Mouse (Mus musculus) naive thymus-derived CD4-positive, alpha-beta T cell, adult 5 months (primary cell): ENCODE measurements around the gene A530032D15Rik. TPM values are rescaled to one million over a fixed set of nuclear protein-coding genes. Genes with fewer than 3 reads are reported as not detected.

Experiments used
- polyA plus RNA-seq: library from polyadenylated mRNA; unstranded; fragments of 100-300 nt; shearing (Covaris generic); gene quantifications from one replicate; pipeline ENCODE4 v1.2.1, GENCODE M21; 2017

The A530032D15Rik gene
- polyA plus RNA-seq, result not detected

DNA sequence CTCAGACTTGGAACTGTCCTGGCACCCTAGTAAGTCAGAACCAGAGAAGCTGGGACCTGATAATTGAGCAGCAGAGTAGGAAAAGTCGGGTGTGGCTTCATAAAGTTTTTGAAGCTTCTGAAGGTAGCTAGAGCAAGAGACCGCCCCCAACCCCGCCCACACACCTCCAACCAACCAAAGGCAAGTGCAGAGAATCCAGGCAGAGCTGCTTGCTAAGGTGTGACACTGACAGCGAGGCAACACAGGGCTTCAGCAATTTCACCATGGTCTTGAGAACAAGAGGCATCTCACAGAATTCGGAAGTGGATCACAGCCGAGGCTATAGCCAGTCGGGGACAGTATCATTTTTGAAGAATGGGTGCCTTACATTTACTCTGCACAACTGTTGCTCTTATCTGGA lies at the start of gene A530032D15Rik:
A530032D15Rik (minus strand) TSS at position 101 of the 400 bp plus-strand sequence.

DNA sequence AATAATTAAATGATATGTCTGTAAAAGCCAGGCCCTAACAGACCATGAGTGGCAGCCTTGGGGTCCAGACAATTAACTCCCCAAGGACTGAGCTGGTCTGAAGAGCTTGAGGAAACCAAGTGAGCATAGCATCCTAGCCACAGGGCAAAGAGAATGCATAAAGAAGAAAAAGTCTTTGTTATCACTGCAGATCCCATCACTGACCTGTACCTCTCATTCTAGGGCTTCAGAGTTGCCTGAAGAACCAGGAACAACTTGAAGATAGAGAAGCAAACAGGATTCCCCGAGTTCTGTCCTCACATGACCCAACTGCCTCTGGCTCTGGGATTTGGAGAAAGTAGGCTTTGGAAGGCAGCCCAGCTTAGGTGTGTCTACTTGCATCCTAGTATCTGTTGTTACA lies 9.8 kb downstream of the A530032D15Rik start, which contains the start of gene Gm10553:
Gm10553 (plus strand) TSS at position 301 of the 400 bp plus-strand sequence.

Other genes with a start within 250 kb of the A530032D15Rik start
- not detected for gene Slc16a14, start 174.7 kb downstream of the A530032D15Rik start, polyA plus RNA-seq
- gene Gm10553, start 9.7 kb downstream of the A530032D15Rik start, polyA plus RNA-seq, result not detected
- gene C130026I21Rik, start 160.7 kb upstream of the A530032D15Rik start, polyA plus RNA-seq, result 11.6 TPM